Mouse (Mus musculus): Measurements from ENCODE around the gene Aqp1.

DNA sequence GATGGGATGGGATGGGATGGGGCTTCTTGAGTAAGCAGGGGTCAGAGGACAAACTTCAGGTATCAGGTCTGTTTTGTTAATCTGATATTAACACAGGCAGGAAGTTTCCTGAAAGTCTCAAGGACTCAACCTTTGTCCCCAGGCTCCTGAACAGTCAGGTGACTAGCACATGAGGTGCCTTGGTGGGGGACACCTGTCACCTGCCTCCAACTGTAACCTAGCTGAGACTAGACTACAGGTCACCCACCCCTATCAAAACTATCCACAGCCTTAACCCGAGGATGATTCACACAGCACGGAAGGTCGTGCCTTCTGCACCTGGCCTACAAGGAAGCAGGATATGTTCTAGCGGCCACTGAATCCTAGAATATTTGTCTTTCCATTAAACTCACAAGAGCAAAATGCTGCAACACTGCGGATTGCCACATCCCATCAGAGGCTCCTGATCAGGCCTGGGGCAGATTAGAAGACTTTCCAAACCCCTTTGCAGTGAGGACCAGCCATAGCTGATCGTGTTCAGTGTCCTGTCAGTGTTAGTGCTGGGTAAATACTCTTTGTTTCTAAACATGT is 14.2 kb downstream of the Aqp1 start:
- TF ChIP-seq CTCF (conservative IDR thresholded peaks at IDR 0.05; ENCODE audit: insufficient read depth, insufficient read length, low read depth, low read length) = no peak
- no peak for TF ChIP-seq POLR2A (IDR thresholded peaks at IDR 0.05; ENCODE audit: low read depth, low read length)
